Mouse (Mus musculus): Measurements from ENCODE around the gene Acvr1. TPM values are rescaled to one million over a fixed set of nuclear protein-coding genes. Genes with fewer than 3 reads are reported as not detected.

Acvr1 gene
- polyA plus RNA-seq, 1 experiment from 2014 or later = 5.2 TPM

DNA sequence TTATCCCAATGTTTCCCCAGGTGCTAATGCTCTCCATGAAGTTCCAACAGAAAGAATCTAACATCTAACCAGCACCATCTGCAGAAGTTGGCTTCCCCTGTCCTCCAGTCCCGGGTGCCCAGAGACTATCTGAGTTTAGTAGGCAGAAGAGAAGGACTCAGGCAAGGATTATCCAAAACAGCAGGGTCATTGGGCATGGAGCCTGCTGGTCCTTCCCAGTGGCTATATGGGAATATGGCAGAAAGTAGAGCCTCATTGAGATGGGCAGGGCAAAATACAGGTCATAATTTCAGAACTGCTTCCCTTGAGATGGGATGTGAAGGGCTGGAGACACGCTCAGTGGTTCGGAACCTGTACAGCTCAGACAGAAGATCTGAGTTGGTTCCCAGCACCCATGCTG is 39.2 kb downstream of the Acvr1 start:
- 90% methylated on average over 3 of the region's 3 CpGs for WGBS
- H3K27ac ChIP-seq (ENCODE audit: low read length) = peak overlapping the region; percentile 16; the same call in 1 of the 2 replicates
- H3K4me3 ChIP-seq (ENCODE audit: low read length) = no peak overlapping the region
- peaks cover 53% of the 10 kb centered on the region for H3K4me1 ChIP-seq (ENCODE audit: insufficient read depth, low read length)
- no peaks in the 10 kb centered on the region for H3K9me3 ChIP-seq (ENCODE audit: low read length)
- no peaks in the 10 kb centered on the region for H3K36me3 ChIP-seq (ENCODE audit: insufficient read depth, low read length)
- no peak for ATAC-seq (ENCODE audit: low FRiP score, low TSS enrichment)
- no peak overlapping the region for H3K4me2 ChIP-seq (replicated peaks; ENCODE audit: low read depth, low read length)
- no peaks in the 10 kb centered on the region for H3K27me3 ChIP-seq (ENCODE audit: insufficient read depth, low read length)
- no peak overlapping the region for H3K9ac ChIP-seq (replicated peaks; ENCODE audit: low read length)

DNA sequence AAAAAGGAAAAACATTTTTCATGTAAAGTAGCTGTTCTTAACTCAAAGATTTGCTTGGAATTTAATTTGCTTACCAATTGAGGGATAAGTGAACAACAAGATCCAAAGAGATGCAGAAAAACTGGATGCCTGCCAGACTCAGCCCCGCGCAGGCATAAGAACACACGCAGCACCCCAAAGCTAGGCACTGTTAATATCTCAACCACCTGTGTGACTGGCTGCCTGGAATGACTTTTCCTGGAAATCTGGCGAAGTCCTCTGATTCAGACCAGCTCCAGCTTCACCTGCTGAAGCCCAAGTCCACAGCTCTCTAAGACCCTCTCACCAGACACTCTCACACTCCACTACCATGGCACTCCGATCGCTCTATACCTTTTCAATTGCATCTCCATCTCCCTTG is 42.6 kb downstream of the Acvr1 start:
- Histone ChIP-seq H3K4me3 (ENCODE audit: low read length) (no peak overlapping the region), H3K9me3 (ENCODE audit: low read length) (no peaks in the 10 kb centered on the region), H3K4me1 (ENCODE audit: insufficient read depth, low read length) (peaks cover 36% of the 10 kb centered on the region), H3K27me3 (ENCODE audit: insufficient read depth, low read length) (no peaks in the 10 kb centered on the region), H3K9ac (replicated peaks; ENCODE audit: low read length) (no peak overlapping the region), H3K27ac (ENCODE audit: low read length) (no peak overlapping the region), H3K4me2 (replicated peaks; ENCODE audit: low read depth, low read length) (no peak overlapping the region), H3K36me3 (ENCODE audit: insufficient read depth, low read length) (no peaks in the 10 kb centered on the region)
- ATAC-seq (ENCODE audit: low FRiP score, low TSS enrichment) = no peak
- WGBS = 81% methylated on average over 6 of the region's 6 CpGs

DNA sequence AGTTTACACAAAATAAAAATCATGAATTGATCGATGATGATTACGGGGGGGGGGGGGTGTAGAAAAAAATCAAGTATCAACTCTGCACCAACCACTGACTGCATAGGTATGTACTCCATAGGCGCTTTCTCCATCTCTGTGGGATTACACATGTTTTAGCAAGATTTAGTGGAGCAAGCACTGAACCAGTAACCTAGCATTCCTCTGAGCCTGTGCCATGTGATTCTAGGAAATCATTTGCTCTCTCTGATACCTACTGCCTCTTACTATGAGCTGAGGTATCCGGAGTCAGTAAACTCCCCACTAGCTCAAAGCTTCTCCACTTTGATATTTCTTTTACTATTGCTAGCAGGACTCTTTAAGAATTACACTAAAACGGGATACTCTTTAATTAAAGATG is 43.1 kb downstream of the Acvr1 start:
- no peaks in the 10 kb centered on the region for H3K36me3 ChIP-seq (ENCODE audit: insufficient read depth, low read length)
- no peak overlapping the region for H3K27ac ChIP-seq (ENCODE audit: low read length)
- H3K9me3 ChIP-seq (ENCODE audit: low read length) = no peaks in the 10 kb centered on the region
- WGBS = 81% methylated on average over 5 of the region's 5 CpGs
- no peak overlapping the region for H3K4me2 ChIP-seq (replicated peaks; ENCODE audit: low read depth, low read length)
- no peak overlapping the region for H3K4me3 ChIP-seq (ENCODE audit: low read length)
- ATAC-seq (ENCODE audit: low FRiP score, low TSS enrichment) = peak; percentile 67
- H3K27me3 ChIP-seq (ENCODE audit: insufficient read depth, low read length) = no peaks in the 10 kb centered on the region
- peaks cover 34% of the 10 kb centered on the region for H3K4me1 ChIP-seq (ENCODE audit: insufficient read depth, low read length)
- H3K9ac ChIP-seq (replicated peaks; ENCODE audit: low read length) = no peak overlapping the region

DNA sequence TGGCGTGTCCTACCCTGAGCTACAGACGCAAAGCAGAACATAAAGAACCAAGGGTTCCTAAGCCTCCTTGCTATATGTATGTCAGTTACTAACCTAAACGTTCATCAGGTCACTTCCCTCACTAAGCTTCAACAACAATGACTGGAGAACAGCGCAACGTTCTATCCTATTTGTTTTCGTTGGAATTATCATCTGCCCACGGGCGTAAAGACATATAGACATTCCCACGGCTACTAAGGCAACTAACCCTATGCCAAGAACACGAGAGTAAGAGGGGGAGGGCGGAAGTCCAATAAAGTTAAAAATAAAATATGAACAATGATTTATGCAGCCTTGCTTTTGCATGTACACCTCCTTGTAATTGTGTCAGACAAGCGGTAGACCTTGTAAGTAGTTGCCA is 43.9 kb downstream of the Acvr1 start:
- no peaks in the 10 kb centered on the region for H3K9me3 ChIP-seq (ENCODE audit: low read length)
- H3K4me2 ChIP-seq (replicated peaks; ENCODE audit: low read depth, low read length) = no peak overlapping the region
- H3K36me3 ChIP-seq (ENCODE audit: insufficient read depth, low read length) = no peaks in the 10 kb centered on the region
- no peak for ATAC-seq (ENCODE audit: low FRiP score, low TSS enrichment)
- peaks cover 33% of the 10 kb centered on the region for H3K4me1 ChIP-seq (ENCODE audit: insufficient read depth, low read length)
- H3K9ac ChIP-seq (replicated peaks; ENCODE audit: low read length) = no peak overlapping the region
- H3K4me3 ChIP-seq (ENCODE audit: low read length) = no peak overlapping the region
- H3K27ac ChIP-seq (ENCODE audit: low read length) = no peak overlapping the region
- H3K27me3 ChIP-seq (ENCODE audit: insufficient read depth, low read length) = no peaks in the 10 kb centered on the region
- 50% methylated on average over 12 of the region's 12 CpGs for WGBS

DNA sequence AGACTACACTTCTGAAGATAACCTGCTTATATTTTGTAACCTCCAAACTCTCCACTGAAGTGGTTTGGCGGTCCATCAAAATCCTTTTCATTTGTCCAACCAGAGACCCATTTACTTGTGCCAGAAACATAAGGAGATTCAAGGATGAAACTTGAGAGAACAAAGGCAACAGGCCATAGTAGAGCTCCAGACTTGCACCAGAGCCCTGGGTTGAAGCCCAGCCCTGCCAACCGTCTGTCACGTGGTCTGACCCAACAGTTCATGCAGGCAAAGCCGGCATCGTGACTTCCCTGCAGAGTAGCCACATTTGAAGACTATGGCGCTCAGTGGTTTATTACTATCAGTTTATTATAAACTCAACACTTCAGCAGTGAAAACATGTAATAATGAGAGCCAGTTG is 45.3 kb downstream of the Acvr1 start:
- Histone ChIP-seq H3K9ac (replicated peaks; ENCODE audit: low read length) (no peak overlapping the region), H3K4me2 (replicated peaks; ENCODE audit: low read depth, low read length) (no peak overlapping the region), H3K9me3 (ENCODE audit: low read length) (no peaks in the 10 kb centered on the region), H3K27ac (ENCODE audit: low read length) (no peak overlapping the region), H3K4me1 (ENCODE audit: insufficient read depth, low read length) (peaks cover 38% of the 10 kb centered on the region), H3K4me3 (ENCODE audit: low read length) (no peak overlapping the region), H3K27me3 (ENCODE audit: insufficient read depth, low read length) (no peaks in the 10 kb centered on the region), H3K36me3 (ENCODE audit: insufficient read depth, low read length) (no peaks in the 10 kb centered on the region)
- WGBS = 80% methylated on average over 6 of the region's 6 CpGs
- ATAC-seq (ENCODE audit: low FRiP score, low TSS enrichment) = no peak

DNA sequence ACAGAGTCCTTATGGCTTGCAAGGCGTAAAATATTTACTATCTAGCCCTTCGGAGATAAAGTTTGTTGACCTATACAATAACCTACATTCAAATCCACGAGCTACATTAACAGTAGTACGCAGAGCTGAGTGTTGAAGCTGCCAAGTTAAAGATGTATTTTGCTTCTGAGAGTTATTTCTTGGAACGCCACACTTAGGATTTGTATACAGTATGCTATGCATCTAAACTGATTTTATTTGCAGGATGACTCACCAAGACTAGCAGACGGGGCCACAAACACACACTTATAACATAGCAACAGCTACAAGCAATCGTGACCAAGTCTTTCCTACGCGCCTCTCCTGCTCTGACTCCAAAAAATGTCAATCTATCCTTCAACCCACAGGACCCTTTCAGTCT is 46.2 kb downstream of the Acvr1 start:
- peaks cover 47% of the 10 kb centered on the region for H3K4me1 ChIP-seq (ENCODE audit: insufficient read depth, low read length)
- no peak overlapping the region for H3K27ac ChIP-seq (ENCODE audit: low read length)
- H3K4me3 ChIP-seq (ENCODE audit: low read length) = no peak overlapping the region
- no peaks in the 10 kb centered on the region for H3K27me3 ChIP-seq (ENCODE audit: insufficient read depth, low read length)
- no peaks in the 10 kb centered on the region for H3K36me3 ChIP-seq (ENCODE audit: insufficient read depth, low read length)
- ATAC-seq (ENCODE audit: low FRiP score, low TSS enrichment) = no peak
- H3K4me2 ChIP-seq (replicated peaks; ENCODE audit: low read depth, low read length) = no peak overlapping the region
- no peak overlapping the region for H3K9ac ChIP-seq (replicated peaks; ENCODE audit: low read length)
- no peaks in the 10 kb centered on the region for H3K9me3 ChIP-seq (ENCODE audit: low read length)
- 70% methylated on average over 9 of the region's 9 CpGs for WGBS

DNA sequence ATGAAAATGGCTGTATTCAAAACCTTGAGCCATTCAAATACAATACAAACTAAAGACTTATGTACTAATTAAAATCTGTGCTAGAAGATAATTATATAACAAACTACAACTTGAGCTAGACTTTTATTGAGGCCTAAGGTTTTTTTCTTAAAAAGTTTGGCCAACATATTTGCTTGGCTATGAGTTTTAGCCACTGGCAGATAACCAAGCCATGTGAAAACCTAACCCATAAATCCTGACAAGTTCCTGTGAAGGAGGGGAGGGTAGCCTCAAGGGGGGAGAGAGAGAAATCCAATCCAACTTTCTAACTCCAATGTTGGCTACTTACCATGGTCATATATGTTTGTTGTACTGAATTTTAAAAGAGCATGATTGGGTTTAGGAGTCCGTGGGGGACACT is 48.4 kb downstream of the Acvr1 start:
- Histone ChIP-seq H3K4me3 (ENCODE audit: low read length) (no peak overlapping the region), H3K4me2 (replicated peaks; ENCODE audit: low read depth, low read length) (no peak overlapping the region), H3K27me3 (ENCODE audit: insufficient read depth, low read length) (no peaks in the 10 kb centered on the region), H3K27ac (ENCODE audit: low read length) (no peak overlapping the region), H3K9ac (replicated peaks; ENCODE audit: low read length) (no peak overlapping the region), H3K36me3 (ENCODE audit: insufficient read depth, low read length) (no peaks in the 10 kb centered on the region), H3K4me1 (ENCODE audit: insufficient read depth, low read length) (peaks cover 50% of the 10 kb centered on the region), H3K9me3 (ENCODE audit: low read length) (no peaks in the 10 kb centered on the region)
- ATAC-seq (ENCODE audit: low FRiP score, low TSS enrichment) = no peak
- WGBS = 71% methylated on average over 1 of the region's 1 CpGs

DNA sequence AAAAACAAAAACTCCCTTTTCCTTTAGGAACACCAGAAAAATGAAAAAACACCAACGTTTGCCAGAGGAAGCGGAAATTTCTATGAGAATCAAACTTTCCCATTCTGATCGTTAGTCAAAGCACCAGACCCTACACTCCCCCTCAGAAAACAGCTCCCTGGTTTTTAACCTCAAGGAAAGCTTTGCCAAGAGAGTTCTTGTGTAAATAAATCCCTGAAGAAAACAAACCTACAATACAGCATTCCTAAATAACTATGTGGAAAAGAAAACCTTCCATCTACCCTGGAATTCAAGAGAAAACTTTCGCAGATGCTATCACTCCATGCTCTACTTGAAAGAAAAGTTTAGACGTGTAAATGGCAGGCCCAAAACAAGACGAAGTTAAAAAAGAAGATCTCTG is 50.0 kb downstream of the Acvr1 start:
- Histone ChIP-seq H3K9me3 (ENCODE audit: low read length) (no peaks in the 10 kb centered on the region), H3K36me3 (ENCODE audit: insufficient read depth, low read length) (no peaks in the 10 kb centered on the region), H3K9ac (replicated peaks; ENCODE audit: low read length) (no peak overlapping the region), H3K27ac (ENCODE audit: low read length) (peak overlapping the region; percentile 79), H3K4me3 (ENCODE audit: low read length) (no peak overlapping the region), H3K4me1 (ENCODE audit: insufficient read depth, low read length) (peaks cover 35% of the 10 kb centered on the region), H3K4me2 (replicated peaks; ENCODE audit: low read depth, low read length) (peak overlapping the region; percentile 5; the same call in 1 of the 2 replicates), H3K27me3 (ENCODE audit: insufficient read depth, low read length) (no peaks in the 10 kb centered on the region)
- no peak for ATAC-seq (ENCODE audit: low FRiP score, low TSS enrichment)
- 43% methylated on average over 6 of the region's 6 CpGs for WGBS

DNA sequence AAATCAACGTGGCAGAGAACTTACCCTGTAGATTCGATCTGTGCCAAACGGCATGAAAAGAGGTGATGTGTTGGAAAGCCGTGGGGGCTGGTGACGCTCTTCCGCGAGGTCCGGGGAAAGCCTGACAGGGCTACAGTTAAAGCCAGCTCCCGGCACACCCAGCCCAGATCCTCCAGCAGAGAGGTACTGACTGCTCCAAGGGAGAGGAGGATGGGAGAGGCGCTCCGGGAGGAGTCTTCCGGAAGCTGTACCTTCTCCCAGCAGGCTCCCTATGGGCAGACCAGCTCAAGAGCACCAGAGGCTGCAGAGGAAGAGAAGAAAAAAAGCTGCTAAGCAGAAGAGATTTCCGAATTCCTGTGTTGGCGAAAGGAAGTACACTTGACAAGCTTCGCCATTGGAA is 51.0 kb downstream of the Acvr1 start:
- Histone ChIP-seq H3K36me3 (ENCODE audit: insufficient read depth, low read length) (no peaks in the 10 kb centered on the region), H3K4me2 (replicated peaks; ENCODE audit: low read depth, low read length) (peak overlapping the region; percentile 5), H3K9ac (replicated peaks; ENCODE audit: low read length) (no peak overlapping the region), H3K9me3 (ENCODE audit: low read length) (no peaks in the 10 kb centered on the region), H3K27ac (ENCODE audit: low read length) (peak overlapping the region; percentile 79; the same call in 1 of the 2 replicates), H3K27me3 (ENCODE audit: insufficient read depth, low read length) (no peaks in the 10 kb centered on the region), H3K4me1 (ENCODE audit: insufficient read depth, low read length) (peaks cover 31% of the 10 kb centered on the region), H3K4me3 (ENCODE audit: low read length) (no peak overlapping the region)
- WGBS = 22% methylated on average over 15 of the region's 15 CpGs
- peak; percentile 50; the same call in 1 of the 2 replicates for ATAC-seq (ENCODE audit: low FRiP score, low TSS enrichment)

DNA sequence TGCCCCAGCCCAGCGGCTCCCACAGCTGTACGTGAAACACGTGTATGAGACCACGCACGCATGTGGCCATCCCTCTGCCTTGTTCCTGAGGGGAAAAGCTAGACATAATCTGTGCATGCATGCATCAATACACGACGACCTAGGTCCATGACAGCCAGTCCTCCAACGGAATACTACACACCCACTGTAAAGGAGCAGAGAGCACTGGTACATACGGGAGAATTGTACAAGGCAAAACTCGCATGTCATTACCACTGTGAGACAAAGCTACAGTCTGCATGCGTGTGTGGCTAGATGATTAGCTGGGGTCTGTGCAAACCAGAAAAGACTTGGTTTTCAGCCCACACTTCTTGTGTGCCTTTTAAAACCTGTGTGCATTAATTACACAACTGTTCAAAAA is 52.5 kb downstream of the Acvr1 start:
- 95% methylated on average over 11 of the region's 11 CpGs for WGBS
- Histone ChIP-seq H3K9ac (replicated peaks; ENCODE audit: low read length) (no peak overlapping the region), H3K36me3 (ENCODE audit: insufficient read depth, low read length) (no peaks in the 10 kb centered on the region)

DNA sequence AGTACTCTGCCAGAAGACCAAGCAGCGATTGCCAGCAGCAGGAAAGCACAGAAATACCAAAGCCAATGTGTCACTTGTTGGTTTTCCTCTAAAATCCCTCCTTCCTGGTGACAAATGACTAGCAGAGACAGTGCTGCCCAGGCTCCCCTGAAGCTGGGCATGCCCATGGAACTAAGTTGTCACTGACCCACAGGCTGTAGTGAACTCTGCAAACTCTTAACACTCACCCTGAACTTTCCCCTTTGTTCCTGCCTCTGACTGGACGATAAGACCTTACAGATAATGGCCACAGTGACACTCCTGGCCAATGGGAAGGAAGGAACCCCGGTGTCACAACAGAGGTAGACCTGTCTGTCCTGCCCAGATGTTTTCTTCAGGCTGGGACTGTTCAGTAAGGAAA is 53.7 kb downstream of the Acvr1 start:
- no peaks in the 10 kb centered on the region for H3K9me3 ChIP-seq (ENCODE audit: low read length)

More for the DNA sequence above, 52.5 kb downstream of the Acvr1 start:
- Histone ChIP-seq H3K4me1 (ENCODE audit: insufficient read depth, low read length) (peaks cover 29% of the 10 kb centered on the region), H3K4me2 (replicated peaks; ENCODE audit: low read depth, low read length) (no peak overlapping the region), H3K4me3 (ENCODE audit: low read length) (no peak overlapping the region), H3K27me3 (ENCODE audit: insufficient read depth, low read length) (no peaks in the 10 kb centered on the region), H3K9me3 (ENCODE audit: low read length) (no peaks in the 10 kb centered on the region), H3K27ac (ENCODE audit: low read length) (no peak overlapping the region)
- no peak for ATAC-seq (ENCODE audit: low FRiP score, low TSS enrichment)

More for the DNA sequence above, 53.7 kb downstream of the Acvr1 start:
- H3K4me1 ChIP-seq (ENCODE audit: insufficient read depth, low read length) = peaks cover 25% of the 10 kb centered on the region
- WGBS = 68% methylated on average over 3 of the region's 3 CpGs
- H3K27ac ChIP-seq (ENCODE audit: low read length) = no peak overlapping the region
- H3K4me3 ChIP-seq (ENCODE audit: low read length) = no peak overlapping the region
- H3K36me3 ChIP-seq (ENCODE audit: insufficient read depth, low read length) = no peaks in the 10 kb centered on the region
- ATAC-seq (ENCODE audit: low FRiP score, low TSS enrichment) = no peak
- no peak overlapping the region for H3K4me2 ChIP-seq (replicated peaks; ENCODE audit: low read depth, low read length)
- H3K9ac ChIP-seq (replicated peaks; ENCODE audit: low read length) = no peak overlapping the region
- H3K27me3 ChIP-seq (ENCODE audit: insufficient read depth, low read length) = no peaks in the 10 kb centered on the region

Measured in kidney, embryonic 16.5 days (tissue).